Mouse (Mus musculus): Measurements from ENCODE around the gene Erbb4.

Gene Erbb4

DNA sequence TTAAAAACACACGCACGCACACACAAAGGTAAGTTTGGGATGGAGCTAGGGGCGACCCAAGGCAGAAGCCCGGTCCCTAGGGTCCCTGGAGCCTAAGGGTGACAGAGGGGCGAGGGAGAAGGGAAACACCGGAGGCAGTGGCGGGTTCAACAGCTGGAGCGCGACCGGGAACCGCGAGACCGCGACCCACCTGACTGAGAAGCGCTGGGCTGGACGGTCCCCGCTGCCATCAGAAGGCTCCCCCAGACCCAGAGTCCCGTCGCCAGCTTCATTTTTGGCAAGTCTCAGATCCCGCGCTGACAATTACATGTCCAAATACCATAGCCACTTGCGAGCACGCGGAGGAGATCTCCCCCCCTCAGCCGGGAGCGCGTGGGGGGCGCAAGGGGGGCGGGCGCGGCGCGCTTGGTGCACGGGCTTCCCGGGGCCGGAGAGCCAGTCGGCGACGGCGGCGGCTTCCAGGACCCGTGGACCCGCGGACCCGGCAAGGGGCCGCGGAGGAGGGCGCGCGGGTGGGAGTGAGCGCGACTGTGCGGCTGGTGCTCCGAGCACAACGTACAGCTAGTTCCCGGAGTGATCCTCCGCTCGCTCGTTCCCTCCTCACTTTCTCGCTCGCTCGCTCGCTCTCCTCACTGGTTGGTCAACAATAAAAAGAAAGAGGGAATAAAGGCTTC lies at the start of gene Erbb4:
TSS of gene Erbb4 (minus strand) at position 575 of the 674 bp plus-strand sequence.
- in situ Hi-C loops (cut with MboI, MseI), result no loop called here

DNA sequence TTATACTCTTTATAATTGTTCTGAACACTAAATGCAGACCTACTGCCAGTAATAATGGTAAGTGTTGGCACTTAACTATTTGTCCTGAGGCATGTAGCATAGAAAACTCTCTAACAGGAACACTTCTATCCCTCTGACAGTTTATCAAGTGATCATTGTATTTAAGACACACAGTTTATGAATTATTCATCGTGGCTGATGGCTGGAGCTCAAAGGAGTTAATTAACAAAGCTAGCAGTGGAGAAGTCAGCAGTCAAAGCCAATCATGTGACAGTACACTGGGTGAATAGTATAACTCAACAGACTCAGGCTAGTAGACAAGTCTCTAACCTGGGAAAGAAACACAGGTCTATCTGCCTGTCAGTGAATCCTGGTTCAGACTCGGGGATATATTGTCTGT lies 49.5 kb upstream of the Erbb4 start:
- in situ Hi-C loops (cut with MboI, MseI), result no loop called here

DNA sequence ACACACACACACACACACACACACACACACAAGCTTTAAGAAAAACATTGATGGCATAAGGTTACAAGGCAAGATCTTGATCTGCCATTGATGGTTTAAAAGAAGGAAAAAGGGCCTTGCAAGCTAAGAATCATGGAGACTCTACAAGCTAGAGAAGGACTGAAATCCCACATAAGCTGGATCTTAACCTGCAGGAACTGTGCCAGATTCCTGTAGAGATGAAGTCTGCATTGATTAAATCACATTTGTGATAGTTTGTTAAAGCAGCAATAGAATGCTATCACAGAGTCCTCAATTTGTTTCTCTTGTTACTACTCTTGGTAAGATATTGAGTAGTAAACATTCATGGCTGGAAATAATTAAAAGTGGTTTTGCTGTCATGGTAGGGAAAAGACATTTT lies 33.5 kb upstream of the Erbb4 start:
- in situ Hi-C loops (cut with MboI, MseI), result loop anchor here (5.0 kb wide), 1 partner anchor 1989 kb away; no protein-coding TSS in a partner anchor

DNA sequence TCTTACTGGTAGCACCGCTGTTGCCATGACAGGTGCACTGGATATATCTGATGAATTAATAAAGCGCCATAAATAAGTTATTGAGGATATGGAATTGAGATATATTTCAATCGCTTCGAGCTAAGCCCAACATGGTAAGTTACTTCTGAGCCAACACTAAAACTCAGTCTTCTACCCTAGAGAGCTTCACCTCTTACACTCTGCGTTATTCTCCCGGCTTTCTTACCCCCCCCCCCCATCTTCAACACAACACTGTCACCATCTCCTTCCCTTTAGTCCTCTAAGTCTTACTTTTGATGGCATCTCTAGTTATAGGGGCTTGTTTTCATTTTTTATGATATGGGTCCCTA lies 31.6 kb upstream of the Erbb4 start:
- in situ Hi-C loops (cut with MboI, MseI), result no loop called here

DNA sequence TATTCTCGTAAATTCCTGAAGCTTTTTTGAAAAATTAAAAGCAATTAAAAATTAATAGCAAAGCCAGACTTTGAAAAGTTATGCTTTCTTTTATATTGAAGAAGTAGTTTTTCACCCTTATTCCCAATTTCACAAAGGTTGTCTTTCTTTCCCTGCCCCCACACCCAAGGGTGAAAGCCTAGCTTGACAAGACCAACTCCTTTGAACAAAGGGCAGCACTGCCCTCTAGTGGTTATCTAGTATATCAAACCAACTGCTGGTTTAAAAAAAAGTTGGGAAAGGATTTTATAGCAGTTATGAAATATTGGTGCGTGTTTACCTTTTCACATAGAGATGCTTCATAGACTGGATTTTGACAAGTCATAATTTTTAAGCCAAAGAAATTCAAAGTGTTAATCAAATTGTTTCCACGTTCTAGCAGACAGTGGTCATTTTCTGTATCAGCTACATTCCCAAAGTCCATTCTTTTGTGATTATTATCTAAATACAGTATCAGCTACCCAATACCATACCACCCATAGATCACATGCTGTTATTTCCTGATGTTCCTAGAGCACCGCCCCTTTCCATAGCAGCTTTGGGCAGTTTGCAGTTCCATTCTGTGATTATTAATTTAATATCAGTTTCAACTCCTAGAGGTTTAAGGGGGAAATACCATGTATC lies 31.1 kb upstream of the Erbb4 start:
- in situ Hi-C loops (cut with MboI, MseI), result no loop called here

DNA sequence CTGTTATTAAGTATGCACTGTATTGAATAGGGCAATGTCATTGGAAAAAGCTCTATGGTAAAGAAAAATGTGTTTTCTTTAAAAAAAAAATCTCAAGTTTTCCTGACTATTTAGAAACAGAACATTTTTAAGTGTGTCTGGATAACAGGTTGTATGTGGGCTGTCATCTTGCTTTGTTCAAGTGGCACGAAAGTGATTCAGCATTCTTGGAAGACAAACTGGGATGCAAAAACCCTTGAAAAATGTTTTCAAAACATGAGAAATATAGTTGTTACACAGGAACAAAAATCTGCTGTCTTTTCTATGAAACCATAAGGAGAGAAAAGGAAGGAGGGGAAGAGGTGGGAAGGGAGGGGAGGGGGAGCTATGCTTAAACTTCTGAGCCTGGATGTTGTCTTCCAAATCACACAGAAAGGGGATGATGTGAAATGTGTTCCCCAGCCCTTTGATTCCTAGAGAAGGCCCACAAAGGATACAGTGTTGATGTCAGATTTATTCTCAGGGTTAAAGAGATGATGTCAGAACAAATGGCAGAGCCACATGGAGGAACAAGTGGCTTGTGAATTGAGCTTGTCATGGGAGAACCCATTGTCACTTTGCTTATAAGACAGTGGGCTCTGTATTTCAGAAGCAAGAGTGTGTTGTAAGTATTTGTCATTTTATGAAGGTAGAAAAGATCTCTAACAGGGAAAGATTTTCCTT lies 16.4 kb upstream of the Erbb4 start:
- in situ Hi-C loops (cut with MboI, MseI), result loop anchor here (10.0 kb wide), 1 partner anchor 1489 kb away; no protein-coding TSS in a partner anchor

DNA sequence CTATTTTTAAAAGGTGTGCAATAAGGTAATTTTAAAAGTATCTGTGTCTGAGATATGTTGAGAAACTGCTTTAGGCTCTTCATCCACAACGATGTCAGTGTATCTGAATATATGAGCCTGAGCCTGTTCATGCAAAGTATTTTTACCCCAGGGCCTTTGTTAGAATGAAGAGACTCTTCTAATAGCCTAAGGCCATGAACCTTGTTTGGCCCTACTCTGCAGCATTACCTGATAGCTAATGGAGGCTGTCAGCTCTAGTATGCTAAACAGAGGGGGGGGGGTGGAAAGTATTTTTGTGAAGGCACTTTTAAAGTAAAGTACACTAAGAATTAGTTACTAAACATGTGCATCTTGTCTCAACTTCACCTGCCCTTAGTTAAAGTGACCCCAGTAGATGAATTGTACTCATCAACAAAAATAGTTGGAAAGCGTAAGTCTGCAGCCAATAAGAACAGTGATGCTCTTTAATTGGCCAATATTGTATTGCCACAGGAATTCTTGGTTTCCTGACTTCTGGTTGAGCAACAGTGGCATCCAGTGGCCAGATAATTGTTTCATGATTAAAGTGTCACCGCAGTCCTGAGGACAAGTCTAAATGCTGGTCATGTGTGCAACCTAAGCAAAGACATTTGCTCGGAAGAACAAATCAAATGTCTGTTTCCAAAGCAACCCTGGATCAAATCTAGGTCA lies 10.5 kb upstream of the Erbb4 start:
- in situ Hi-C loops (cut with MboI, MseI), result no loop called here

DNA sequence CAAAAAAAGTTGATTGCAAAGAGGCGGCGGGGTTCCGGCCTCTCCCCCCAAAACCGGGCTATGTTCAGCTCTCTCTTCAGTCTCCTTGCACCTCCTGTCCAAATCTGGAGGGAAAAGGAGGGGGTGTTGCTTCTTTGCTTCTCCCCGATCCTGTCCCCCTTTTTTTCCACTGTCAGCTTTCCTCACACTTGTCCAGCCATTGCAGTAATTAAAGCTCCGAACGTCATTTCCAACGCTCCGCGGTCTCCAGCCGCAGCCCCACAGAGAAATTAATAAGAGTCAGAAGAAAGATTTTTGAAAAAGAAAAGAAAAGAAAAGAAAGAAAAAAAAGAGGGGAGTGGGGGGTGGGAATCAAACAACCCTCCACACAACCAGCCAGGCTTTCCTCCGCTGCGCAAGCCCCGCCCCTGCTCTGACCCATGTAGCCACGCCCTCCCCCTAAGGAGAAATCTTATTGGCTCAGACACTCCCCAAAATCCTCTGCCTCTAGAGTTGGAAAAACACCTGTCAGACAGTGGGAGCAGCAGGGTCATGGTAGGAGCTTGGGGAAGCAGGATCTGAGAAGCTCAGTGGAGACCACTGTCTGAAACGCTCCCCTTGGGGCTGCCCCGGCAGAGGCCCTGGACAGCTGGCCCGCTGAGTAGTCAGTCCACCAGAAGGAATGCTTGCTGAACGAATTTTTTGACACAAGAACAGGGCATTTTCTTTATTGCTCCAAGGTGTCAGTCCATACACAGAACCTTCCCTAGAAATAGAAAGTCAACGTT lies 483 bp upstream of the Erbb4 start:
- in situ Hi-C loops (cut with MboI, MseI), result no loop called here

DNA sequence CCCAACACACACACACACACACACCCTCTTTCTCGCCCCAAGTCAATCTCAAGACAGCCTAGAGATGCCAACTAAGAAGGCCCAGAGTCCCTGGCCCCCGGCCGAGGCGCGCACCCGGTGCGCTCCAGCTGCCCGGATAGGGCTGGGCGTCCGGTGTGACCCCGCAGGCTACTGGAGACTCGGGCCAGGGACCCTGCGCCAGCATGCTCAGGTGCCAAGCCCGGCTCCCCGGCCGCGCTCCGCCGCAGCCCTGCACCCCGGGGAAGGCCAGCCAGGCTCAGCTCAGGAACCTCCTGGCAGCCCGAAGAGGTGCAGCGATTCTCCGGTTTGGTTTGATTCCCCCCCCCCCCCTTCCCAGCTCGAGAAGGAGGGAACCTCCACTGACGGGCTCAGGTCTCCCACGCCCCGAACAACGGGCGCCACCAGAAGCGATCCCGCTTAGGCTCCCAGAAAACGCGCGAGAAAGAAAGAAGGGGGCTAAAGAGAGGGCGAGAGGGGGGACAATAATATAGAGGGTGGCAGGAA lies 860 bp downstream of the Erbb4 start:
- in situ Hi-C loops (cut with MboI, MseI), result no loop called here

DNA sequence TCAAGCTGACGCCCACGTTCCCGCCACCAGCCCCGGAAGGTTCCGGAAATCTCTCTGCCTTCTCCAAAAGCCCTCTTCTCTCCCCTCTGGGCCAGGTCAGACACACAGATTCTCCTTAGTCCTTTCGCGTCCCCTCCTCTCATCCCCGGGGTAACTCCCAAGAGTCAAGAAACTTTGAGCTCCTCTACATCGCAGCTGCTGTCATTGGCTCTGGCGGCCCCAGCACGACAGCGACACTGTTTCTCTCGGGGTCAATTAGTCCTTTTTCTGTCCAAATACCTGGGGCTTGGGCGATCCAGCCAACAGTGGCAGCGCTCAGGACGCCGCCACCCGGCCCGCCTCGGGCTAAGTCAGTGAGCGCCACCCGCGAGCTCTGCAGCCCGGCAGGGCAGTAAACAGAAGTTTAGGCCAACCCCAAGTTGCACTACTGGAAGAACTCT lies 1.5 kb downstream of the Erbb4 start:
- in situ Hi-C loops (cut with MboI, MseI), result no loop called here

DNA sequence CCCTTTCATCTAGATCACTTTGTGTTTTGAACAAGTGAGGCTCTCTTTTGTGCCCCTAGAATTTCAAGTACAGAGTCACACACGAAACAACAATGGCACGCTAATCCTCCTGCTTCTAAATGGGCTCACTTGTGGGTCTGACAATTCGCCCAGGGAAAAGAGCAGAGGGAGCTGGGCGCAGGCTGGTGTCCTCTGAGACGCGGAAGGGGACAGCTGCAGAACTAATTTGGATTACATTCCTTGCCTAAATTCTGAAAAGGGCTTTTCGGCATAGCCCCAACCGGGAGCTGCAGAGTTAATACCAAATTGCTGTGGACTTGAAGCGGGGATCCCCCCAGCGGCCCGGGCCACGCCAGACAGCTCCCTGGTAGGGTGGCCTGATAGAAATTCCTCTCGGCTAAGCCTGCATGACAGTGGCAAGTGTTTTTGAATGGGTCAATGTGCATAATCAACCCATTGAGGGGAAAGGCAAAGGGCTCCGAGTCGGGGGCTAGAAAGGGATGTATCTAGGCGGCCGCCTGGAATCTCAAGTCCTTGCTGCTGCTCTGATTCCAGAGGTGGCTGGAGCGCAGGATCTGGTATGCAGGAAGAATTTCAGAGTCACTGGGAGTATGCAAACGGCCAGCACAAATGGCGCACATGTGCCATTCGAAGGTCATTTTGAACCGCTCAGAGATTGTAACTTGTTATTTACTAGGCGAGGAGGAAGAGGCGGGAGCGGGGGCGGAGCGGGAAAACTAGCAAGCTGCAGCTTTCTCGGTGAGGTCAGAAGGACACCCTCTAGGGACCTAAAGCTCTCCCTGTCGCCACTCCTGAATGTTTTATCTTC lies 2.2 kb downstream of the Erbb4 start:
- in situ Hi-C loops (cut with MboI, MseI), result no loop called here

DNA sequence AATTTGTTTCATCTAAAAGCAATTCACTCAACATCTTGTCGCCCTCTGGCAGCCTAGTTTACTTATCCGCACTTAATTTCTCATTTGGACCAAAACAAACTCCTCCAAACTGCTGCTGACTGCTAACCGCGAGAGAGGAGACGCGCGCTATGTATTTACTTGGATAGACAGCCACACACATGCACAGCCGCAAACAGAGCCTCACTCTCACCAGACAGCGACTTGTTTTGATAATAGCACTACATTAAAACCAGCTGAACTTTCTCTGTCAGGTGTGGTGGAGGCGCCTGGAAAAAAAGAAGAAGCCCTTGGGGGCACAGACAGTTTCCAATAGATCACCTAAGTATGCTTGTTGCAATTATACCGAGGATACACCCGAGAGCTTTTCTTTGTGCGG lies 2.8 kb downstream of the Erbb4 start:
- in situ Hi-C loops (cut with MboI, MseI), result no loop called here

DNA sequence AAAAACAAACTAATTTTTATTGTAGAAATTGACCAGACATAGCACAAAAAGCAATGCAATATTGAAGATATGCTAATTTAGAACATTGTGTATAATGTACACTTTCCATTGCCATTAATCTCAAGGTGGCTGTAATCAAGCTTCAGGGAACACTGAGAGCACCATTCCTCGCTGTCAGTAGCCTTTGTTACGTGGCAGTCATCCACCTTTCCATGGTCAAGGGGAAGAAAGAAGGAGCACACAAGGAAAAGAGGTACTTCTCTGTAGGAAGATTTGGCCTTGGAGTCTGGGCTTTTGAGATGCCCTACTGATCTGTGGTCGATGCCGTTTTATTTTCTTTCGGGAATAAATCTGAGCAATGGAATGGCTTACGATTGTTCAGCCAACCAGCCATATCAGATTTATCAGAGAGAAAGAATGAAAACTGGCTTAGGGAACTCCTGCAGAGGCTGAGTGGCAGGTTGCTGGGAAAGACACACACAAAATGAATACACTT lies 4.6 kb downstream of the Erbb4 start:
- in situ Hi-C loops (cut with MboI, MseI), result no loop called here

DNA sequence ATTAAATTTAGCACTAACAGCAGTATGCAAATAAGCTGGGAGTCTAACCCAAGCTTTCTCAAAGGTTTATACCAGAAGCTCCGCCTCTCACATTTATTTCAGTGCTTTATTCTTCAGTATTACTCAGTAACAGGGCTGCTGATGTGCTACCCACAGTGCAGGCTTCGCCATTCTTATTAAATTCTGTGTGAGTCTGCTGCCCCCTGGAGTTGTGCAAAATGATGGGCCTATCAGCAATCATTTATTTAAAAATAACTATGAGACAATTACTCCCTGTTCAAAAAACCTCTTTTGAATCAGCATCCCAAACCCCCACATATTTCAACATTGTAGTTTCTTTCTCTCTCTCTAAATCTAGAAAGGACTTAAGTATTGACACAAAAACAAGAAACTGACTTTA lies 6.2 kb downstream of the Erbb4 start:
- in situ Hi-C loops (cut with MboI, MseI), result no loop called here

DNA sequence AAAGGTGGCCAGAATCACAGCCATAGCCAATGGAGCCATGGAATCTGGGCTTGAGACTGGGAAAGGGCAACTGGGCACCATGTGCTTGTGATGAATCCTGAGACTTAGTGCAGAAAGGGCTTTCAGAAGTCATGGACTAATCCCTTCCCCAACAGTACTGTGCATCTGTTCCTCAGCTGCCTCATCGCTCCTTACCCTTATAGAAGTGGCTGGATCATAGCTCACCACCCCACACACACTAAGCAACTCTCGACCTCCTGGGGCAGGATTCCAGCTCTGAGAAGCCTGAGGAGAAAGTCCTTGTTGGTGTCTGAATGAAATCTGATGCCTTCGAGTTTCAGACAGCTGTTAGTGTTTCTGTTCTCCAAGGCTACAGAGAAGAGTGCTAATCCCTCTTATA lies 14.8 kb downstream of the Erbb4 start:
- in situ Hi-C loops (cut with MboI, MseI), result no loop called here

DNA sequence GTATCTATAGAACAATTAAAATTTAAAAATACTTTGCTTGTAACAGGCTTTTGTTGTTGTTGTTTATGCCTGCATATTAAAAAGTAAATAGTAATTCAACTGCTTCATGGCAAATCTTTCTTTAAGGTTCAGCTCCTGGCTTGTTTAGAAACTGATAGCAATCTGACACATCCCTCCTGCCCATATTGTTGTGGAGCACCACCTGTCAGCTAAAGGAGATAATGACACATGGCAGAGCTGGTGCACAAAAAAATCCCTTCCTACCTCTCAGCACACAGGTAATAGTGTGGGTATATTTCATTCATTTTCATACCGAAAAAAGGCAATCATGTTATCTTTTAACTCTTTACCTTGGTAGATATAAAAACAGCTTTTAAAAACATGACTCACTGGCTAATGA lies 18.5 kb downstream of the Erbb4 start:
- in situ Hi-C loops (cut with MboI, MseI), result no loop called here

DNA sequence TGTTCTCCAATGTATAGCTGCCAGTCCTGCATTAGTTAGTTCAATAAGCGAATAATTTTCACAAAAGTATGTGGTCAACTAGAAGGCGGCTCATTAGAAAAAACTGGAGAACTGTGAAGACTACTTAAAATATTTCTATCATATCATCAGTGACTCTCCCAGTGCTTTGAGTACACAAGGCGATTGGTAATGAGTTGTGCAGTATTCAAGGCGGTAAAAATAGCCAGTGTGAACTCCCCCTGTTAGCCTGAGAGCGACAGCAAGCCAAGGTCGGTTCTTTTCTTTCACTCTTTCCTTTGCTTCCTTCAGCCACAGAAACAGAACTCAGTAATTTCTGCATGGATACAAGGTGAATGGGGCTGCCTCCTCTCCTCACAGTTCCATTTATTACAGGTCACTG lies 22.1 kb downstream of the Erbb4 start:
- in situ Hi-C loops (cut with MboI, MseI), result no loop called here

DNA sequence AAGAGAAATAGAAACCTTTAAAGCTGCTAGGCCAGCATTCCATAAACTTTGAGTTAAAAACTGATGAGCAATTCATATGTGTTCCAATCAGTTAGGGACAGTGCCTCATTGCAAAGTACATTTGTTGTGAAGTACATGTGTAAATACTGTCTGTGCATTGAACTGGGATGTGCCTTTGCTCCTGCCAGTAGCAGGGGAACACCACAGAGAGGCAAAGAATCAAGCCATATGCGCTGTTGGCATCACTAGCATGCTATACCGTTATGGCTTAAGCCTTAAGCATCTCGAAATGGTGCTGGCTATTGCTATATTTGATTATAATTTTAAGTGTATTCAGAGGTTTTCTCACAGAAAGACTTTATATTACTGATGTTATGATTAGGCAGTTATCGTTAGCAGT lies 58.9 kb downstream of the Erbb4 start:
- in situ Hi-C loops (cut with MboI, MseI), result no loop called here

DNA sequence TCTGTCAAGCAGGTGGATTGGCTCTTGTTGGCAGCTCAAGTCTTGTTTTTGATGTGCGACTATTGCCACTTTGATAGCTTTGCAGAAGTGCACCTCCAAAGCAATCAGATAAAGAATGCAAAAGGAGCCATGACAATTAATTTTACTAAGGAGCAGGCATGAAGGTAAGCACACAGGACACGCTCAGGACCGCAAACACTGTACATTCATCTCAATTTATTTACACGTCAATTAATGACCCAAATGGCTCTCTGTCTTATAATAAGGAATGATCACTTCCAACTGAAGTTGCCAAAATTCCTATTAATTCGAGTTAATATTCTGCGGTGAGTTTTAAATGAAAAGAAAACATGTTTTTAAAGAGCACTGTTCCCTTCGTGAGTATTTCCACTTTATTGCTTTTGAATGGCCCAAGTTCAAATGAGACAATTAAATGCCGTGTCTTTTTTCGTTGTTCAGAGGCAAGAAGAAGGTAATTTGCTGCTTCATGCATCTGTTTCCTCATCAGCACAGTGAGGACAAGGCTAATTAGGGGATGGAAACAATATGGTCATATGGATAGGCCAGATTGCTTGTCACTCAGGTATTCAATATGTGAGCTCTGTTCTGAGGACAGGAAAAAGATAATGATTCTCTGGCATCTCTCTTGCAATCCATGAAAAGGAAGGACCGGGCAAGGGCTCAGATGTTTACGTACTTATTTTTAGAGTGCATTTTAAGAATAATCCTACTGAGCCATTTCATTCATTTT lies 61.5 kb downstream of the Erbb4 start:
- in situ Hi-C loops (cut with MboI, MseI), result no loop called here

DNA sequence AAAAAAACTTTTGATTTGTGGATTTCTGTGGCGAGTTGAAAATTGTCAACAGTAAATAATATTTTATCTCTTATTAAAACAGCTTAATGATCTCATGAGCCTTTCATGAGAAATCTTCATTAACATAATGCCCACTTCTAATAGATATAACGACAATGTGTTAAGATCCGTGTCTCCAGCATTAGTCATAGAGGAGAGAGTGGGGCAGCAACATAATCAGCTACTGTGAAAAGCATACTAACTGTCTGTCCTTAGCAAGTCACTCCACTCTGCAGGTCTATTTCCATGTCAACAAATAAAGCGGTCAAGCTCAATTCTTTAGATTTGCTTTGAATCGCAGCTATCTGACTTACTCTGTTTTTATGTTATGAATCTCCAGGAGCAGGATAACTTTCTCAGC lies 80.0 kb downstream of the Erbb4 start:
- in situ Hi-C loops (cut with MboI, MseI), result no loop called here
